Mouse (Mus musculus): ENCODE measurements around the gene Olfr488.
"Not testable (repeated sequence)": the region's sequence is repeated elsewhere in the genome, so short reads cannot be mapped to it uniquely, and the experiment has no call there.

Gene Olfr488

GRCm38 (mm10) chr7:108258247-108258646, at the start of gene Olfr488:
Olfr488 (minus strand) TSS chr7:108258347.
- DNase-seq (ENCODE audit: low spot score in 2 of 2): no peak

- no peak for DNase-seq (ENCODE audit: low spot score in 2 of 2)
These were observed 30.7 kb upstream of the Olfr488 start, which contains the start of gene Olfr490 for GRCm38 (mm10) chr7:108288834-108289233. Olfr490 (minus strand) TSS chr7:108288934.

GRCm38 (mm10) chr7:108233551-108233950, 24.6 kb downstream of the Olfr488 start:
- DNase-seq (ENCODE audit: low spot score in 2 of 2): no peak

- not testable (repeated sequence) for DNase-seq (ENCODE audit: low spot score in 2 of 2)
These were observed 43.6 kb downstream of the Olfr488 start, which contains the start of gene Olfr487 for GRCm38 (mm10) chr7:108214536-108214935. Olfr487 (minus strand) TSS chr7:108214636.
